Mouse (Mus musculus): Measurements from ENCODE around the gene Hps4.

- TF ChIP-seq CTCF (IDR thresholded peaks at IDR 0.05) (no peak), POLR2A (IDR thresholded peaks at IDR 0.05; ENCODE audit: insufficient read depth, low read depth, low read length) (no peak)
These were observed 16.6 kb downstream of the Hps4 start for GRCm38 (mm10) chr5:112359520-112359919.
